Mouse (Mus musculus): ENCODE data around the gene Cacnb4.

GRCm38 (mm10) chr2:52668480-52668879, 8.2 kb downstream of the Cacnb4 start:
- TF ChIP-seq FLI1 (IDR thresholded peaks at IDR 0.05; ENCODE audit: low read length) (no peak), GATA1 (IDR thresholded peaks at IDR 0.05; ENCODE audit: borderline replicate concordance, low read length) (no peak)

Measured in megakaryocyte, embryonic 14.5 days (primary cell).